Mouse (Mus musculus) heart, embryonic 11.5 days (tissue): ENCODE data around the gene Myocos. TPM values are rescaled to one million over a fixed set of nuclear protein-coding genes. Genes with fewer than 3 reads are reported as not detected.

ENCODE experiments used
- ATAC-seq: fragments of 200-750 bp; cut with Nextera tagmentation; replicated peaks from 2 replicates; pipeline ENCODE4 v1.8.0; 2017; ENCODE audit warnings: moderate library complexity; ENCODE audit not compliant: insufficient number of reproducible peaks, low FRiP score, low TSS enrichment
- H3K27ac ChIP-seq: fragments of 300-500 bp; sonication (generic); 2 replicates; pipeline ENCODE4 v1.5.1; 2014; ENCODE audit warnings: mild to moderate bottlenecking, low read depth, low read length
- H3K27me3 ChIP-seq: fragments of 300-500 bp; sonication (generic); 2 replicates; pipeline ENCODE4 v1.6.1; 2014; ENCODE audit warnings: mild to moderate bottlenecking, low read length, mixed read lengths; ENCODE audit not compliant: control insufficient read depth, insufficient read depth
- H3K36me3 ChIP-seq: fragments of 300-500 bp; sonication (generic); 2 replicates; pipeline ENCODE4 v1.6.1; 2014; ENCODE audit warnings: mild to moderate bottlenecking, low read length, moderate library complexity, mixed read lengths; ENCODE audit not compliant: control insufficient read depth, insufficient read depth
- H3K4me1 ChIP-seq: fragments of 300-500 bp; sonication (generic); 2 replicates; pipeline ENCODE4 v1.6.1; 2014; ENCODE audit warnings: low read length; ENCODE audit not compliant: control insufficient read depth, insufficient read depth
- H3K4me2 ChIP-seq: fragments of 300-500 bp; sonication (generic); 2 replicates; pipeline ENCODE4 v1.6.1; 2014; ENCODE audit warnings: mild to moderate bottlenecking, moderate library complexity
- H3K4me3 ChIP-seq: fragments of 300-500 bp; sonication (generic); 2 replicates; pipeline ENCODE4 v1.5.1; 2014; ENCODE audit warnings: low read depth, low read length
- H3K9ac ChIP-seq: fragments of 300-500 bp; sonication (generic); 2 replicates; pipeline ENCODE4 v1.6.1; 2014; ENCODE audit warnings: mild to moderate bottlenecking, low read depth, low read length, moderate library complexity
- H3K9me3 ChIP-seq: fragments of 300-500 bp; sonication (generic); replicated peaks from 2 replicates; pipeline ENCODE4 v1.6.1; 2016; ENCODE audit warnings: low read length; ENCODE audit not compliant: control insufficient read depth
- WGBS: fragments of 180-500 bp; shearing (Covaris S2); extraction: QIAGEN DNeasy Blood & Tissue Kit; methylation state at CpG from one replicate; pipeline ENCODE4 v1.1.7; 2014; ENCODE audit not compliant: insufficient replicate concordance; 5-methylcytosine and 5-hydroxymethylcytosine counted together
- polyA plus RNA-seq: library from polyadenylated mRNA; unstranded; fragments of >200 nt; fragmentation: Nextera tagmentation; extraction: Ambion mirVana; gene quantifications from 2 replicates; pipeline ENCODE4 v1.2.1, GENCODE M21; 2014

Myocos gene
- not detected in 2 replicates for polyA plus RNA-seq

- WGBS, result 83% methylated on average over 7 of the region's 7 CpGs
Measured at GRCm38 (mm10) chr1:162658119-162658518, at the start of gene Myocos. TSS of gene Myocos (minus strand) at chr1:162658219.

DNA sequence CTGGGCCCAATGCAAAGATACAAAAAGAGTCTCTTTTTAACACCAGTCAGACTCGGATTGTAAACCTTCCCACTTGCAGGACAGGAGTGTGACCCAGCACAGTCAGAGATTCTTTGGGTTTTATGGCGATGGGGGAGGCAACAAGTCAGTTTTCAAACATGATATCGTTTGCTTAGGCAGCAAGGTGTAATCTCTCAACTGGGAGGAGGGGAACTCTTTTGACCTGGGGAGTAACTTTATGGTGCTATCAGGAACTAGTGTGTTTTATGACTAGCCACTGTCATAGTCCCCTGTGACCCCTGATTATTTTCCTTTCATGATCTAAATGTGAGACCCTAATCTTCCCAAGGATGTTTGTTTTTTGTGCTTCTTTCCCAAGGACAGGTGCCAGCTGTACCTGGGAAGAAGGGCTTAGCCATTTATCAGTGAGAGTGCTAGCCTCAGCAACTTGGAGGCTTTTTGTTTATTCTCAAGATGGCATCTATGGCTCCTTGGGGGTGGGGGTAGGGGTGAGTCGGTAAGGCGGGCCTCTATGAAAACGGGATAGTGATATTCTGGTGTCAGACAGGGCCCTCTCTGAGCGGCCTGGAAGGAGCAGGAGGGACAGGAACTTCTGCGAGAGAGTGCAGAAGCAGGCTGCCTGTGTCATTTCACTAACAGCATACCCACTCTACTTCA lies 42.5 kb upstream of the Myocos start:
- Histone ChIP-seq H3K4me1 (no peaks in the 10 kb centered on the region), H3K9ac (no peak overlapping the region), H3K36me3 (peaks cover 41% of the 10 kb centered on the region), H3K9me3 (no peaks in the 10 kb centered on the region), H3K27me3 (no peaks in the 10 kb centered on the region), H3K4me2 (no peak overlapping the region), H3K27ac (0 out of 2 replicates have a peak overlapping the region, but pooled peaks have one; percentile 29), H3K4me3 (no peak overlapping the region)
- 75% methylated on average over 8 of the region's 8 CpGs for WGBS
- no peak for ATAC-seq

More at GRCm38 (mm10) chr1:162658119-162658518, at the start of gene Myocos:
- no peak for ATAC-seq
- no peak within 1 kb of the TSS for H3K4me3 ChIP-seq
- H3K27ac ChIP-seq, result no peak within 1 kb of the TSS
- no peaks in the 10 kb centered on the region for H3K9me3 ChIP-seq
- H3K4me1 ChIP-seq, result no peaks in the 10 kb centered on the region
- H3K36me3 ChIP-seq, result no peaks in the 10 kb centered on the region
- H3K4me2 ChIP-seq, result no peak within 1 kb of the TSS
- no peaks in the 10 kb centered on the region for H3K27me3 ChIP-seq
- H3K9ac ChIP-seq, result no peak within 1 kb of the TSS

GRCm38 (mm10) chr1:162697866-162698265 lies 39.8 kb upstream of the Myocos start:
- no peak overlapping the region for H3K4me3 ChIP-seq
- H3K36me3 ChIP-seq, result peaks cover 33% of the 10 kb centered on the region
- H3K4me1 ChIP-seq, result no peaks in the 10 kb centered on the region
- WGBS, result 93% methylated on average over 6 of the region's 6 CpGs
- no peaks in the 10 kb centered on the region for H3K9me3 ChIP-seq
- ATAC-seq, result no peak
- no peak overlapping the region for H3K9ac ChIP-seq
- no peaks in the 10 kb centered on the region for H3K27me3 ChIP-seq
- H3K27ac ChIP-seq, result no peak overlapping the region
- no peak overlapping the region for H3K4me2 ChIP-seq

GRCm38 (mm10) chr1:162693721-162694120 lies 35.7 kb upstream of the Myocos start:
- WGBS, result 93% methylated on average over 2 of the region's 2 CpGs
- Histone ChIP-seq H3K4me2 (no peak overlapping the region), H3K27ac (no peak overlapping the region), H3K9ac (no peak overlapping the region), H3K4me1 (no peaks in the 10 kb centered on the region), H3K36me3 (peaks cover 25% of the 10 kb centered on the region), H3K9me3 (no peaks in the 10 kb centered on the region), H3K4me3 (no peak overlapping the region), H3K27me3 (no peaks in the 10 kb centered on the region)
- ATAC-seq, result no peak

DNA sequence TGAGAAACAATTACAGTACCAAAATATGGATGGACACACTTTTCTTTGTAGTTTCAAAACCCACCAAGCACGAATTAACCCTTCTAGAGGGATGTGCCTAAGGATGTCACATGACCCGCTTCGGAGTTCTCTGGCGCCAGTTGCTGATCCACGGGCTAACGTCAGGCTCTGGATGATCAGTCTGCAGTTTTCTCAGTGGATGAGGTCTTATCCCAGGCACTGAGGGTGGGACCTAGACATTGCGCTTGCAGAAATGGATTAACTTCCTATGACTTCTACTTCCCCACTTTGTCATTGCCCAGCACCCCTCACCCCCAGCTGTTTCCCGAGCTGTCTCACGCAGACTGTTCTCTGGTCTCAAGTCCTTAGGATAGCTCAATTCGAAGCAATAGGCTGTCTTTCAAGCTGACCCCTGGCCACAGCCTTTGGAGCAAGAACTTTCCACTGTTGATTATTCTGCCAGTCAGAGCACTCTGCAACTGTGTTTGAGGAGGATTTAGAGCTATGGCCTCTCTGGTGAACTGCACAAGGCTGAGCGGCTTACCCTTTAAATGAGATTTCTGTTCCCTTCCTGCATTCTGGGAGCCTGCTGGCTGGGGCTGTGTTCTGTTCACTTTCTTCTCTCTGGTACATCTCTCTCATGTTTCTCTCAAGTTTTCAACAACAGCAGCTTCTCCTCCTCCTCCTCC lies 7.6 kb upstream of the Myocos start:
- WGBS, result 3% methylated on average over 11 of the region's 11 CpGs
- Histone ChIP-seq H3K36me3 (no peaks in the 10 kb centered on the region), H3K9ac (peak overlapping the region; percentile 63), H3K9me3 (no peaks in the 10 kb centered on the region), H3K4me1 (no peaks in the 10 kb centered on the region), H3K4me2 (peak overlapping the region; percentile 77), H3K27me3 (no peaks in the 10 kb centered on the region), H3K27ac (no peak overlapping the region), H3K4me3 (peak overlapping the region; percentile 34)
- peak; percentile 82 for ATAC-seq

- Histone ChIP-seq H3K9me3 (no peaks in the 10 kb centered on the region), H3K27me3 (no peaks in the 10 kb centered on the region), H3K27ac (no peak overlapping the region), H3K4me3 (peak overlapping the region; percentile 34), H3K36me3 (no peaks in the 10 kb centered on the region), H3K9ac (no peak overlapping the region), H3K4me1 (no peaks in the 10 kb centered on the region), H3K4me2 (peak overlapping the region; percentile 77)
- peak; percentile 93 for ATAC-seq
- WGBS, result 17% methylated on average over 10 of the region's 10 CpGs
Measured at GRCm38 (mm10) chr1:162664826-162665475, 6.9 kb upstream of the Myocos start.

DNA sequence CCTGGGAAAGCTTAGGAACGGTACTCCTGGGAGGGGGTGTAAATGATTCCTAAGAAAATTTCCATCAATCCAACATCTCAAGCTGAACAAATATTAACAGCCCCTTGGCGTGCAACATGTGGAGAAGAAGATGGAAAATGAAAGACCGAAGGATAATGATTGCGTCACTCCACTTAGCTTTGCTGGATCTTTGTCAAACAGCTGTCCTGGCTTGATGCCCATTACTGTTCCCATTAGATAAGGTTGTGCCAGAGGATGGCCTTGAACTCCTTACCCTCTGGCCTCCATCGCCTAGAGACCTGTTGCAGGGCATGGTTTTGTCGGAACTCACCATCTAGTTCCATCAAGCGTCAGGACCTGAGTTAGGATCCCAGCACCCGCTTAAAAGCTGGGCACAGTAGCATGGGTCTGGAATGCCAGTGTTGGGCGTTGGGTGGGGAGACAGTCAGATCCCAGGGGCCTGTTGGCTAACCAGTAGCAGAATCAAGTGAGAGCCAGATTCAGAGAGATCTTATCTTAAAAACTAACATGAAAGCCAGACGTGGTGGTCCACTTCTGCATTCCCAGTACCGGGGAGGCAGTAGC lies 2.3 kb upstream of the Myocos start:
- 69% methylated on average over 11 of the region's 11 CpGs for WGBS

DNA sequence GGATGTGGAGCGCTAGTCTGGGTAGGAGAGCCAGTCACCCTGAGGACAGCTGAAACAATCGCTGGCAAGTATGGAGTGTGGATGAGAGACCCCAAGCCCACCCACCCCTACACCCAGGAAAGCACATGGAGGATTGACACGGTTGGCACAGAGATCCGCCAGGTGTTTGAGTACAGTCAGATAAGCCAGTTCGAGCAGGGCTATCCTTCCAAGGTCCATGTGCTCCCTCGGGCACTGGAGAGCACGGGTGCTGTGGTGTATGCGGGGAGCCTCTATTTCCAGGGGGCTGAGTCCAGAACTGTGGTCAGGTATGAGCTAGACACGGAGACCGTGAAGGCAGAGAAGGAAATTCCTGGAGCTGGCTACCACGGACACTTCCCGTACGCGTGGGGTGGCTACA lies 9.6 kb downstream of the Myocos start:
- Histone ChIP-seq H3K4me3 (no peak overlapping the region), H3K36me3 (no peaks in the 10 kb centered on the region), H3K4me1 (no peaks in the 10 kb centered on the region), H3K4me2 (no peak overlapping the region), H3K9me3 (no peaks in the 10 kb centered on the region), H3K9ac (no peak overlapping the region), H3K27ac (no peak overlapping the region), H3K27me3 (no peaks in the 10 kb centered on the region)
- WGBS, result 81% methylated on average over 14 of the region's 14 CpGs
- ATAC-seq, result no peak

More for the DNA sequence above, 2.3 kb upstream of the Myocos start:
- H3K9ac ChIP-seq, result no peak overlapping the region
- no peak overlapping the region for H3K4me2 ChIP-seq
- no peaks in the 10 kb centered on the region for H3K36me3 ChIP-seq
- no peaks in the 10 kb centered on the region for H3K9me3 ChIP-seq
- no peak overlapping the region for H3K4me3 ChIP-seq
- no peak for ATAC-seq
- no peaks in the 10 kb centered on the region for H3K4me1 ChIP-seq
- no peak overlapping the region for H3K27ac ChIP-seq
- no peaks in the 10 kb centered on the region for H3K27me3 ChIP-seq
